Mouse (Mus musculus) hindbrain, postnatal 0 days (tissue): ENCODE results near the gene Lmtk3. TPM values are rescaled to one million over a fixed set of nuclear protein-coding genes. Genes with fewer than 3 reads are reported as not detected.

Source experiments
- ATAC-seq: fragments of 200-750 bp; cut with Nextera tagmentation; 2 replicates; pipeline ENCODE4 v1.8.0; 2017; ENCODE audit warnings: mild to moderate bottlenecking, moderate TSS enrichment, moderate library complexity
- DNase-seq: peaks from one replicate; pipeline ENCODE4 v3.0.0-alpha.2; 2015; ENCODE audit warnings: low spot score
- H3K27ac ChIP-seq: fragments of 300-500 bp; sonication (generic); 2 replicates; pipeline ENCODE4 v1.5.1; 2014; ENCODE audit warnings: mild to moderate bottlenecking
- H3K27me3 ChIP-seq: fragments of 300-500 bp; sonication (generic); 2 replicates; pipeline ENCODE4 v1.6.1; 2014; ENCODE audit warnings: low read length, mixed read lengths; ENCODE audit not compliant: insufficient read depth
- H3K36me3 ChIP-seq: fragments of 300-500 bp; sonication (generic); 2 replicates; pipeline ENCODE4 v1.6.1; 2014; ENCODE audit warnings: low read length, mixed read lengths; ENCODE audit not compliant: insufficient read depth
- H3K4me1 ChIP-seq: fragments of 300-500 bp; sonication (generic); 2 replicates; pipeline ENCODE4 v1.6.1; 2014; ENCODE audit warnings: antibody characterized with exemption, low read length, mixed read lengths; ENCODE audit not compliant: insufficient read depth
- H3K4me2 ChIP-seq: fragments of 300-500 bp; sonication (generic); 2 replicates; pipeline ENCODE4 v1.6.1; 2014; ENCODE audit warnings: low read depth, mild to moderate bottlenecking, low read length, moderate library complexity, mixed read lengths
- H3K4me3 ChIP-seq: fragments of 300-500 bp; sonication (generic); 2 replicates; pipeline ENCODE4 v1.5.1; 2014; ENCODE audit warnings: low read length
- H3K9ac ChIP-seq: fragments of 300-500 bp; sonication (generic); replicated peaks from 2 replicates; pipeline ENCODE4 v1.6.1; 2014; ENCODE audit warnings: mild to moderate bottlenecking, low read length, moderate library complexity, mixed read lengths
- H3K9me3 ChIP-seq: fragments of 300-500 bp; sonication (generic); 2 replicates; pipeline ENCODE4 v1.6.1; 2016; ENCODE audit warnings: low read length, mixed read lengths
- CTCF ChIP-seq: IDR thresholded peaks from 2 replicates; pipeline ENCODE4 v1.5.1; 2016; ENCODE audit warnings: antibody characterized with exemption, control low read depth, low read depth
- WGBS: fragments of 180-500 bp; shearing (Covaris S2); extraction: QIAGEN DNeasy Blood & Tissue Kit; methylation state at CpG from one replicate; pipeline ENCODE4 v1.1.7; 2014; 5-methylcytosine and 5-hydroxymethylcytosine counted together
- polyA plus RNA-seq: library from polyadenylated mRNA; unstranded; fragments of >200 nt; fragmentation: Nextera tagmentation; extraction: Ambion mirVana; gene quantifications from 2 replicates; pipeline ENCODE4 v1.2.1, GENCODE M21; 2015
- total RNA-seq: library from RNA; depleted of rRNA; stranded (reverse); fragments of >200 nt; gene quantifications from 2 replicates; pipeline ENCODE4 v1.2.3, GENCODE M21; 2014

Lmtk3 gene
- total and polyA plus RNA-seq, 2 experiments from 2014 or later: 13.6 to 125 TPM

- Histone ChIP-seq H3K4me2 (no peak overlapping the region), H3K4me3 (no peak overlapping the region), H3K4me1 (0 out of 2 replicates have a peak, but pooled peaks cover 1% of the 10 kb centered on the region), H3K9me3 (no peaks in the 10 kb centered on the region), H3K27me3 (no peaks in the 10 kb centered on the region), H3K9ac (no peak overlapping the region), H3K27ac (no peak overlapping the region), H3K36me3 (peaks cover 16% of the 10 kb centered on the region)
- ATAC-seq (no peak), DNase-seq (no peak)
- no peak for TF ChIP-seq CTCF
Measured at GRCm38 (mm10) chr7:45820913-45821312, 37.4 kb downstream of the Lmtk3 start.

- WGBS: 66% methylated on average over 7 of the region's 7 CpGs
- Histone ChIP-seq H3K27me3 (no peaks in the 10 kb centered on the region), H3K4me2 (no peak within 1 kb of the TSS), H3K9me3 (no peaks in the 10 kb centered on the region), H3K27ac (no peak within 1 kb of the TSS), H3K4me3 (no peak within 1 kb of the TSS), H3K4me1 (no peaks in the 10 kb centered on the region), H3K36me3 (peaks cover 42% of the 10 kb centered on the region), H3K9ac (no peak within 1 kb of the TSS)
- TF ChIP-seq CTCF: no peak
- ATAC-seq: no peak
- no peak for DNase-seq
Measured at GRCm38 (mm10) chr7:45824598-45824997, 41.1 kb downstream of the Lmtk3 start, which contains the start of gene Kcnj14. Gene Kcnj14, minus strand, starts transcription at chr7:45824782.

GRCm38 (mm10) chr7:45826631-45827030 is 43.1 kb downstream of the Lmtk3 start:
- Histone ChIP-seq H3K27ac (no peak overlapping the region), H3K9me3 (no peaks in the 10 kb centered on the region), H3K4me1 (0 out of 2 replicates have a peak, but pooled peaks cover 4% of the 10 kb centered on the region), H3K27me3 (no peaks in the 10 kb centered on the region), H3K4me3 (no peak overlapping the region), H3K9ac (no peak overlapping the region), H3K4me2 (no peak overlapping the region), H3K36me3 (peaks cover 42% of the 10 kb centered on the region)
- ATAC-seq (no peak), DNase-seq (no peak)
- 89% methylated on average over 7 of the region's 7 CpGs for WGBS
- no peak for TF ChIP-seq CTCF

GRCm38 (mm10) chr7:45830427-45831127 is 47.0 kb downstream of the Lmtk3 start, which contains the start of gene Grwd1:
Gene Grwd1, minus strand, starts transcription at chr7:45830944.
- under 1% methylated on average over 35 of the region's 35 CpGs for WGBS
- H3K27ac ChIP-seq: peak within 1 kb of the TSS; percentile 74
- peak within 1 kb of the TSS; percentile 70 for H3K4me3 ChIP-seq
- peak; percentile 93 for ATAC-seq
- H3K9me3 ChIP-seq: no peaks in the 10 kb centered on the region
- H3K27me3 ChIP-seq: peaks cover 19% of the 10 kb centered on the region
- H3K4me2 ChIP-seq: peak within 1 kb of the TSS; percentile 90
- H3K9ac ChIP-seq: peak within 1 kb of the TSS; percentile 57
- DNase-seq: peak; percentile 96
- peaks cover 30% of the 10 kb centered on the region for H3K36me3 ChIP-seq
- no peak for TF ChIP-seq CTCF
- H3K4me1 ChIP-seq: 0 out of 2 replicates have a peak, but pooled peaks cover 4% of the 10 kb centered on the region

GRCm38 (mm10) chr7:45831128-45831525 is 47.6 kb downstream of the Lmtk3 start:
- peak overlapping the region; percentile 90 for H3K4me2 ChIP-seq
- no peak for DNase-seq
- peak overlapping the region; percentile 74 for H3K27ac ChIP-seq
- H3K9me3 ChIP-seq: no peaks in the 10 kb centered on the region
- peak overlapping the region; percentile 57 for H3K9ac ChIP-seq
- ATAC-seq: peak; percentile 10; the same call in 1 of the 2 replicates
- WGBS: 21% methylated on average over 5 of the region's 5 CpGs
- H3K27me3 ChIP-seq: peaks cover 21% of the 10 kb centered on the region
- no peak for TF ChIP-seq CTCF
- 0 out of 2 replicates have a peak, but pooled peaks cover 4% of the 10 kb centered on the region for H3K4me1 ChIP-seq
- peak overlapping the region; percentile 70 for H3K4me3 ChIP-seq
- peaks cover 24% of the 10 kb centered on the region for H3K36me3 ChIP-seq

GRCm38 (mm10) chr7:45832428-45832827 is 48.9 kb downstream of the Lmtk3 start:
- Histone ChIP-seq H3K4me2 (peak overlapping the region; percentile 36; the same call in 1 of the 2 replicates), H3K27me3 (peaks cover 21% of the 10 kb centered on the region), H3K9me3 (no peaks in the 10 kb centered on the region), H3K4me1 (0 out of 2 replicates have a peak, but pooled peaks cover 4% of the 10 kb centered on the region), H3K4me3 (peak overlapping the region; percentile 20; the same call in 1 of the 2 replicates), H3K9ac (no peak overlapping the region), H3K36me3 (peaks cover 12% of the 10 kb centered on the region), H3K27ac (no peak overlapping the region; the same call in 1 of the 2 replicates)
- 16% methylated on average over 29 of the region's 30 CpGs for WGBS
- no peak for DNase-seq
- TF ChIP-seq CTCF: no peak
- no peak for ATAC-seq
